Mouse (Mus musculus) intestine, embryonic 14.5 days (tissue): ENCODE results near the gene Wwp2. TPM values are rescaled to one million over a fixed set of nuclear protein-coding genes. Genes with fewer than 3 reads are reported as not detected.

Source experiments
- ATAC-seq: fragments of 200-750 bp; cut with Nextera tagmentation; replicated peaks from 2 replicates; pipeline ENCODE4 v1.8.0; 2017; ENCODE audit warnings: low read depth, moderate number of reproducible peaks, moderate TSS enrichment, moderate library complexity; ENCODE audit not compliant: low FRiP score, low TSS enrichment
- DNase-seq: peaks from one replicate; pipeline ENCODE4 v3.0.0-alpha.2; 2018; ENCODE audit warnings: low spot score
- H3K27ac ChIP-seq: fragments of 300-500 bp; sonication (generic); 2 replicates; pipeline ENCODE4 v1.5.1; 2014; ENCODE audit warnings: low read depth, mild to moderate bottlenecking, control low read depth
- H3K27me3 ChIP-seq: fragments of 300-500 bp; sonication (generic); replicated peaks from 2 replicates; pipeline ENCODE4 v1.6.1; 2014; ENCODE audit warnings: low read length, control low read depth; ENCODE audit not compliant: control insufficient read depth, insufficient read depth
- H3K36me3 ChIP-seq: fragments of 300-500 bp; sonication (generic); 2 replicates; pipeline ENCODE4 v1.6.1; 2014; ENCODE audit warnings: low read length, control low read depth; ENCODE audit not compliant: control insufficient read depth, insufficient read depth
- H3K4me1 ChIP-seq: fragments of 300-500 bp; sonication (generic); replicated peaks from 2 replicates; pipeline ENCODE4 v1.6.1; 2014; ENCODE audit warnings: low read length, control low read depth, mixed read lengths; ENCODE audit not compliant: control insufficient read depth, insufficient read depth
- H3K4me2 ChIP-seq: fragments of 300-500 bp; sonication (generic); 2 replicates; pipeline ENCODE4 v1.6.1; 2014; ENCODE audit warnings: low read length
- H3K4me3 ChIP-seq: fragments of 300-500 bp; sonication (generic); 2 replicates; pipeline ENCODE4 v1.5.1; 2014; ENCODE audit warnings: low read depth, low read length, control low read depth, mixed read lengths
- H3K9ac ChIP-seq: fragments of 300-500 bp; sonication (generic); 2 replicates; pipeline ENCODE4 v1.6.1; 2014; ENCODE audit warnings: mild to moderate bottlenecking, low read length
- H3K9me3 ChIP-seq: fragments of 300-500 bp; sonication (generic); 2 replicates; pipeline ENCODE4 v1.6.1; 2016; ENCODE audit warnings: low read length, control low read depth; ENCODE audit not compliant: control insufficient read depth
- WGBS: fragments of 180-500 bp; shearing (Covaris S2); extraction: QIAGEN DNeasy Blood & Tissue Kit; methylation state at CpG from one replicate; pipeline ENCODE4 v1.1.7; 2014; 5-methylcytosine and 5-hydroxymethylcytosine counted together
- polyA plus RNA-seq: library from polyadenylated mRNA; unstranded; fragments of >200 nt; fragmentation: Nextera tagmentation; extraction: Ambion mirVana; gene quantifications from 2 replicates; pipeline ENCODE4 v1.2.1, GENCODE M21; 2014

Gene Wwp2
- polyA plus RNA-seq, 1 experiment from 2014 or later: 43.6 TPM

DNA sequence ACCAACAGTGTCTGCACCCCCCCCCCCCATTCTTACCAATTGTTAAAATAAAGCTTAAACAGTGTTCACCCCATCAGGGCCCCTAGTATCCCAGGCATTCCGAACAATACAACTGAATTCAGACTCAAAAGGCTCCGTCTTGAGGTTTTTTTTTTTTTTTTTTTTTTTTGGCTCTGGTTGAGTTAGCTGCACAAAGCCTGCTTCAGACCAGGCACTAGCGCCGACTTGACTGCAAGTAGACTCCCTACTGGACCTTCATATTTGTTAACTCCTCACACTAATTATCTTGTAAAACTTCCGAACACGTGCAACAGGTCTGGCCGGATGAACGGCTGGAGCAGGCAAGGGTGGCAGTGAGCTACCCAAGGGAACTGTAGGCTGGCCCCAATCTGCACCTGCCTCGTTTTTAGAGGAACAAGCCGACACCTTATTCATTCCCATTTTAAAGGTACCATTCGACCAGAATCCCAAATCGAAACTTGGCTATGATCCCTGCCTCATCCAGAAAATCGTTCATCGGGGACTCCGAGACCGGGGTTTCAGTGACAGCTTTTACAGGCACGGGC is 151.3 kb downstream of the Wwp2 start:
- ATAC-seq (0 out of 2 replicates have a peak, but pooled peaks have one; percentile 9), DNase-seq (no peak)
- Histone ChIP-seq H3K9me3 (no peaks in the 10 kb centered on the region), H3K4me3 (peak overlapping the region; percentile 78), H3K27ac (peak overlapping the region; percentile 83), H3K9ac (peak overlapping the region; percentile 85), H3K4me1 (peaks cover 16% of the 10 kb centered on the region), H3K36me3 (peaks cover 37% of the 10 kb centered on the region), H3K4me2 (peak overlapping the region; percentile 83), H3K27me3 (no peaks in the 10 kb centered on the region)
- 1% methylated on average over 17 of the region's 17 CpGs for WGBS

DNA sequence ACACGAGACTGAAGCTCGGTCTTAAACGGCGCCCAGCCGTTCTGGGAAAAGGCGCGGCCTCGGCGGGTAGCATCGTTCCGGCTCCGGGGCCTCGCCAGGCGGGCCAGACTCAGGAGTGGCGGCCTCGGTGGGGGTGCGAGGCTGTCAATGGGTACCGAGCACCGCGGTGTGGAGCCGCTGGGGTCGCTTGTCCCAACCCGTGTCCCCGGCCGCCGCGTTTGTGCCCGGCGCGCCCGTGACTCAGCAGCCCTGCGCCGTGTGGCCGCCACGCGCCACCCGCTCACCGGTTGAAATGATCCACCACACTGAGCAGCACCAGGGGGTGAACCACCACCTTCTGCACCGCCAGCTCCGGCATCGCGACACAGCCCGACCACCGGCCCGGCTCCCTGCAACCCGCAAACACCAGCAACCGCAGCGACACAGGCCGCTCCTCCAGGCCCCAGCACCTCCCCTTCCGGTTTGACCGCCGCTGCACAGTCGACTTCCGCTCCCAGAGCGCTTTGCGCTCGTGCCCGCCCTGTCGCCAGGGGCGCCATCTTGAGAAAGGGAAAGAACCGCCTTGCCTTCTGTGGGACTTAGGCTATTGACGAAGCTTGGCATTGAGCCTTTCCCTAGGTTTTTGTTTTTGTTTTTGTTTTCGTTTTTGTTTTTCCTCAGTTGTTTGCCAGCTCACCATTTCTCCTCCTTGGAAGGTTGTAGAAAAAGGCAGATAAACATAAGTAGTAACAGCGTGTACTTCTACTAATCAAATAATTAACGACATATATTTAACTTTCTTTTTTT is 152.0 kb downstream of the Wwp2 start, which contains the start of gene Psmd7:
Psmd7 (minus strand) TSS at position 470 of the 786 bp plus-strand sequence.
- peak within 1 kb of the TSS; percentile 78 for H3K4me3 ChIP-seq
- H3K4me1 ChIP-seq: peaks cover 16% of the 10 kb centered on the region
- DNase-seq (peak; percentile 91), ATAC-seq (peak; percentile 95)
- H3K9ac ChIP-seq: peak within 1 kb of the TSS; percentile 85
- H3K9me3 ChIP-seq: no peaks in the 10 kb centered on the region
- H3K27me3 ChIP-seq: no peaks in the 10 kb centered on the region
- 2% methylated on average over 59 of the region's 65 CpGs for WGBS
- H3K36me3 ChIP-seq: peaks cover 30% of the 10 kb centered on the region
- H3K27ac ChIP-seq: peak within 1 kb of the TSS; percentile 83
- H3K4me2 ChIP-seq: peak within 1 kb of the TSS; percentile 83

DNA sequence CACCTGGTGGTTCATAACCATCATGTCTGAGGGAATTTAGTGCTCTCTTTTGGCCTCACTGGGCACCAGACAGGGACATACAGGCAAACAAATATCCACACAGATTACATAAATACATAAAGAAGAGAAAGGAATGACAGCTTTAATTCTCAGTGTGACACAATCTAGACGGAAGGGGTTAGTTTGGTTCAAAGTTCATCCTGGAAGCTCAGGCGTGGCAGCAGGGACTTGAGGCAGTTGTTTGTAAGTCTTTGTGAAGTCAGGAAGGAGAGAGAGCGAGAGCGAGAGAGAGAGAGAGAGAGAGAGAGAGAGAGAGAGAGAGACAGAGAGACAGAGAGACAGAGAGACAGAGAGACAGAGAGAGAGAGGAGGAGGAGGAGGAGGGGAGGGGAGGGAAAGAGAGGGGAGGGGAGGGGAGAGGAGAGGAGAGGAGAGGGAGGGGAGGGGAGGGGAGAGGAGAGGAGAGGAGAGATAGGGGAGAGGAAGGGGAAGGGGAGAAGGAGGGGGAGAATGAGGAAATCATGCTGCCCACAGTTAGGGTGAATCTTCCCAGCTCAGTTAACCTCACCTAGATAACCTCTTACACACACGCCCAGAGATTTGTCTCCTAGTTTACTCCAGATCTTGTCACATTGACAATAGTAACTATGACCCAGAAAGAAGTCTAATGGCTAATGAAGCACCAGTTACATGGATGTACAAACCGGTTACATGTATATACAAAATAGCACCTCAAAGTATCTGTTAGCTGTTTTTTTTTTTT is 158.0 kb downstream of the Wwp2 start:
- no peak for ATAC-seq
- WGBS: 59% methylated on average over 4 of the region's 6 CpGs

DNA sequence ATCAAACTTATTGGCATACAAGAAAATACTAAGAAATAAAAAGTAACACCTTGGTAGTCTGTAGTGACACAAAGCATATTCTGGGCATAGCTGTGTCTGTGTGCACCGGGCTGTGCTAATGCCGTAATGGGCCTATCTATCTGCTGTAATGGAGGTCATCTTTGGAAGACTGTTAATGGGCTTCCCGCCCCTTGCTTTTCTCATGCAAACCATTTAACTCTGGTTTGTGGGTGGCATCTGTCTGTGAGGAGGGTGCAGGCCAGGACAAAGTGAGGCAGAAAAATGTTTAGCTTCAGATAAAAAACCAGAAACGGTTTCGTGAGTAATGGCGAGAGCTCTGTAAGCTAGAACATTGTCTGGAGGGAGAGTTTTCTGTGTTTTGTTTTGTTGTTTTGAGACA is 158.7 kb downstream of the Wwp2 start:
- no peak overlapping the region for H3K9ac ChIP-seq
- ATAC-seq: no peak

More for the DNA sequence above, 158.0 kb downstream of the Wwp2 start:
- Histone ChIP-seq H3K4me2 (no peak overlapping the region), H3K4me3 (no peak overlapping the region), H3K27me3 (no peaks in the 10 kb centered on the region), H3K36me3 (no peaks in the 10 kb centered on the region), H3K9ac (no peak overlapping the region), H3K27ac (no peak overlapping the region), H3K4me1 (no peaks in the 10 kb centered on the region), H3K9me3 (no peaks in the 10 kb centered on the region)
- no peak for DNase-seq

DNA sequence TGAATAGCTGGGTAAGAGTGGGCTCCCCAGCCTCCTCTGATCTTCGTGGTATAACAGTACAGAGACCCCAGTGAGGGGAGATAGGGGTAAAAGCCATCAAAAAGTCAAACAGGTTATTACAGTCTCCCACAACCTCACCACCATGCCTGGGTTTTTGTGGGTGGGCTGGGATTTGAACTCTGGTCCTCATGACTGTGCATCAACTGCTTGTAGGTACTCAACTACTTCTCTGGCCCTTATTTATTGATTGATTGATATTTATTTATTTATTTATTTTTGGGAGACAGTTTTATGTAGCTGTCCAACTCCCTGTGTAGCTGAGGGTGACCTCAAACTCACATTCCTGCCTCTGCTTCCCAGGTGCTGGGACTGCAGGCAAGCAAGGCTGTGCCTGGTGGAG is 161.6 kb downstream of the Wwp2 start:
- H3K9me3 ChIP-seq: no peaks in the 10 kb centered on the region
- no peak overlapping the region for H3K9ac ChIP-seq
- 78% methylated on average over 1 of the region's 1 CpGs for WGBS
- H3K27me3 ChIP-seq: no peaks in the 10 kb centered on the region
- no peaks in the 10 kb centered on the region for H3K36me3 ChIP-seq
- no peak overlapping the region for H3K27ac ChIP-seq
- ATAC-seq: no peak
- H3K4me3 ChIP-seq: no peak overlapping the region
- H3K4me2 ChIP-seq: no peak overlapping the region
- no peaks in the 10 kb centered on the region for H3K4me1 ChIP-seq
- no peak for DNase-seq

More for the DNA sequence above, 158.7 kb downstream of the Wwp2 start:
- Histone ChIP-seq H3K4me2 (no peak overlapping the region), H3K9me3 (no peaks in the 10 kb centered on the region), H3K27me3 (no peaks in the 10 kb centered on the region), H3K4me3 (no peak overlapping the region), H3K36me3 (no peaks in the 10 kb centered on the region), H3K4me1 (no peaks in the 10 kb centered on the region), H3K27ac (no peak overlapping the region)
- no peak for DNase-seq
- WGBS: 74% methylated on average over 6 of the region's 6 CpGs

- no peaks in the 10 kb centered on the region for H3K27me3 ChIP-seq
- DNase-seq (no peak), ATAC-seq (no peak)
- H3K4me1 ChIP-seq: no peaks in the 10 kb centered on the region
- no peak overlapping the region for H3K4me2 ChIP-seq
- no peaks in the 10 kb centered on the region for H3K36me3 ChIP-seq
- WGBS: 91% methylated on average over 9 of the region's 9 CpGs
- no peaks in the 10 kb centered on the region for H3K9me3 ChIP-seq
- no peak overlapping the region for H3K27ac ChIP-seq
- no peak overlapping the region for H3K9ac ChIP-seq
- no peak overlapping the region for H3K4me3 ChIP-seq
These were observed 163.5 kb downstream of the Wwp2 start for GRCm38 (mm10) chr8:107599691-107600090.

DNA sequence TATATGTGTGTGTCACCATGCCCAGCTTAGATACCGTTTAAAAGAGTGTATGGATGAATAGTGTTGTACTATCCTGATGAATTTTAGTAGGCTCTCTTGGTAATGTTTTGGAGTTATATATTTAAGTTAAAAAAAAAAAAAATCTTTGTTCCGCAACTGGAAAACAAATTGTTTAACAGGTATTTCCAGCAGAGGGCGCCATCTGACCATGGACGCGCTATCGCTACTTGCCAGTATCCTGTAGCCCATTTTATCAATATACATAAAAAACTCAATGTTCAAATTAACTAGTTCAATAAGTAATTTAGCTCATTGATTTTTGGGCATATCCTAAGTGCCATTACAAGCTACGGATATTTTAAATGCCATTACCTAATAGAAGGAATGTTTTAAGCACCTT is 166.9 kb downstream of the Wwp2 start:
- H3K4me1 ChIP-seq: no peaks in the 10 kb centered on the region
- no peak overlapping the region for H3K4me2 ChIP-seq
- no peaks in the 10 kb centered on the region for H3K9me3 ChIP-seq
- no peak overlapping the region for H3K9ac ChIP-seq
- no peaks in the 10 kb centered on the region for H3K36me3 ChIP-seq
- ATAC-seq: no peak
- H3K4me3 ChIP-seq: no peak overlapping the region
- H3K27me3 ChIP-seq: no peaks in the 10 kb centered on the region
- H3K27ac ChIP-seq: no peak overlapping the region
- DNase-seq: peak; percentile 85
- WGBS: 4% methylated on average over 7 of the region's 7 CpGs
